Mouse (Mus musculus) heart, adult 2 months (tissue): ENCODE measurements around the gene Erp27.

ENCODE experiments used
- CTCF ChIP-seq: fragments of 200-600 bp; IDR thresholded peaks from 2 replicates; pipeline ENCODE4 v1.8.1; 2022; ENCODE audit warnings: antibody characterized with exemption, mild to moderate bottlenecking, moderate library complexity
- POLR2A ChIP-seq: fragments of 200-500 bp; IDR thresholded peaks from 2 replicates; pipeline ENCODE4 v1.6.1; 2011; ENCODE audit warnings: mild to moderate bottlenecking, low read depth, low read length, control low read depth; ENCODE audit not compliant: insufficient read depth

DNA sequence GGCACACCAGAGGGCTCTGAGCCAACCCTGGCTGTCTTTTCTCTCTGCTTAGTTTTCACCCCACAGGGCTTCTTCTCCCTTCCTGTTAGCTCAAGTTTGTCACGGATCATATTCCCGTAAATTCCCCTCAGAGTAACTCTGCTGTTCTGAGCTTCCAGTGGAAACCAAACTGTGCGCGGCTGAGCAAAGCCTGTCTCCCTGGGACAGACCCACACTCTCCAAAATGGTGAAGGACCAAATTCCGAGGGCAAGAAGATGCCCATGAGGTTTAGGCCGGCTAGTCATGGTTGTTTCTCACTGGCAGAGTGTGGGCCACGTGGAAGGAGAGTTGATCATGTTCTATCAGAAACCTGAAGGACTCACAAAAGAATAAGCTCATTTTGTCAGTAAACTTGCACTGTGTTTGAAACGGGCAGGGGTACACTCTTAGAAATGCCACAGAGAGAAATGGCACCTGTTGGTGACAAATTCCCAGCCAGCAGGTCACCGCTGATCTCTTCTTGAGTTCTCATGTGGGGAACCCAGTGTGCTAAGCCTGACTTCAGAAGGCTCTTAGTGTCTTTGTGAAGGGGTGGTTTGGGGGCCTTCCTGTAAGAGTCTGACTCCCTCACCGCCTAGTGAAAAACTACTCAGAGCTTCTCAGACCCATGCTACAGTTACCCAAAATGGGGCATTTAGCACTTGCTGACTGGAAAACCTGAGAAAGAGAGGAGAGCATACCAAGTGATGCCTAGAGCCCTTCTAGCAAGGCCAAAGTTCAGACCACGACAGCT is 18.4 kb upstream of the Erp27 start:
- TF ChIP-seq CTCF (no peak), POLR2A (no peak)
